9 mouse cellular contexts compared by ENCODE assay signal in genomic region chr10:25539146-25539770, GRCm38 (mm10). TPM values are rescaled to one million over a fixed set of nuclear protein-coding genes. Genes with fewer than 3 reads are reported as not detected.
DNase-seq lines count a peak whose midpoint lies in the region; ATAC-seq lines count a peak whose summit lies in the region.
"Had no signal": no experiment of that assay in that cellular context is flagged by ENCODE, and none has a peak within 500 bp of the region (broad histone marks: within the 10 kb centered on the region; RNA-seq: fewer than 3 reads in every experiment).

No protein-coding gene starts in this region.

- H3K36me3 ChIP-seq in intestine, embryonic 15.5 days: no peaks in the 10 kb centered on the region

- H3K4me3 ChIP-seq in intestine, embryonic 15.5 days (replicated peaks): no peak overlapping the region

- peak; percentile 35 for ATAC-seq in intestine, embryonic 15.5 days

- no peaks in the 10 kb centered on the region for H3K4me1 ChIP-seq in intestine, embryonic 15.5 days (replicated peaks)

- H3K27ac ChIP-seq in intestine, embryonic 15.5 days: 0 out of 2 replicates have a peak overlapping the region, but pooled peaks have one; percentile 33

- DNase-seq in adrenal gland, postnatal 10 days: peak; percentile 30
- DNase-seq in adrenal gland, adult 18-20 months (ENCODE audit: low spot score in 2 of 2): no peak
- peak; percentile 30 for DNase-seq in lung, postnatal 10 days
- no peak for DNase-seq in lung, postnatal 4 days
- DNase-seq in right cerebral cortex, adult 2 months (ENCODE audit: low spot score in 2 of 2): peak; percentile 55 to 79
- DNase-seq in embryo, embryonic 10.5 days (ENCODE audit: low spot score): no peak
- no peak for DNase-seq in urinary bladder, postnatal 10 days (ENCODE audit: low spot score)

- H3K27me3 ChIP-seq in intestine, embryonic 15.5 days (replicated peaks): no peaks in the 10 kb centered on the region

- WGBS in intestine, embryonic 15.5 days: 68% methylated on average over 4 of the region's 4 CpGs

- no peaks in the 10 kb centered on the region for H3K9me3 ChIP-seq in intestine, embryonic 15.5 days

- H3K4me2 ChIP-seq in intestine, embryonic 15.5 days (replicated peaks): no peak overlapping the region

- H3K9ac ChIP-seq in intestine, embryonic 15.5 days: no peak overlapping the region

RNA-seq across cellular contexts. Expression of gene Smlr1, which starts 3.2 kb away (rescaled TPM):
- 10 to 100 TPM in 1 of 2 experiments, 1 to 10 TPM in 1; 4.8 to 15.5 TPM for total RNA-seq in adrenal gland, postnatal 10 days (2021)
- not detected for total RNA-seq in adrenal gland, adult 18-20 months (2021)
- polyA plus RNA-seq in intestine, embryonic 15.5 days (2015; fragmentation: Nextera tagmentation; extraction: Ambion mirVana): 9.3 and 12.8 TPM in 2 replicates
- polyA plus RNA-seq: neural tube, embryonic 14.5 days had no signal

Comparison
In these comparisons a context has a peak if more than half of its experiments do, and no peak if none do; other contexts are left out.
1. DNase-seq: peak in adrenal gland, postnatal 10 days (single experiment), lung, postnatal 10 days (single experiment) and right cerebral cortex, adult 2 months (2 of 2); none in adrenal gland, adult 18-20 months (0 of 2), lung, postnatal 4 days (0 of 2), embryo, embryonic 10.5 days (single experiment) and urinary bladder, postnatal 10 days (single experiment).
2. RNA of gene Smlr1, which starts 3.2 kb away (total RNA-seq): 4.8 to 15.5 TPM in adrenal gland, postnatal 10 days; not detected in adrenal gland, adult 18-20 months; every median in the first group is over 4 times any median in the second.